Mouse (Mus musculus): ENCODE results near the gene Krit1. TPM values are rescaled to one million over a fixed set of nuclear protein-coding genes. Genes with fewer than 3 reads are reported as not detected.
"Not testable (repeated sequence)": the region's sequence is repeated elsewhere in the genome, so short reads cannot be mapped to it uniquely, and the experiment has no call there.

Krit1 gene
- 45.5 and 45.7 TPM in 2 replicates for polyA plus RNA-seq (2016; fragmentation: Nextera tagmentation; extraction: Ambion mirVana)

GRCm38 (mm10) chr5:3802433-3803291 lies at the start of gene Krit1, which contains the start of gene Ankib1:
TSS of gene Krit1 (plus strand) at chr5:3803184.
TSS of gene Ankib1 (minus strand) at chr5:3802925.
- peaks cover 5% of the 10 kb centered on the region; the same call in 1 of the 2 replicates for H3K4me1 ChIP-seq (replicated peaks)
- peak within 1 kb of the TSS; percentile 93 for H3K27ac ChIP-seq (ENCODE audit: poor library complexity, severe bottlenecking)
- peak; percentile 93 for ATAC-seq (ENCODE audit: insufficient number of reproducible peaks, low FRiP score)
- peak within 1 kb of the TSS; percentile 94 for H3K4me2 ChIP-seq
- H3K9ac ChIP-seq, result peak within 1 kb of the TSS; percentile 91
- under 1% methylated on average over 96 of the region's 109 CpGs for WGBS
- H3K36me3 ChIP-seq, result no peaks in the 10 kb centered on the region
- no peaks in the 10 kb centered on the region for H3K27me3 ChIP-seq (replicated peaks)
- H3K4me3 ChIP-seq, result peak within 1 kb of the TSS; percentile 96
- no peaks in the 10 kb centered on the region for H3K9me3 ChIP-seq (replicated peaks)

GRCm38 (mm10) chr5:3771512-3771911 lies 31.5 kb upstream of the Krit1 start:
- no peaks in the 10 kb centered on the region for H3K27me3 ChIP-seq (replicated peaks)
- no peak overlapping the region for H3K4me3 ChIP-seq
- H3K36me3 ChIP-seq, result peaks cover 8% of the 10 kb centered on the region
- no peak overlapping the region for H3K27ac ChIP-seq (ENCODE audit: poor library complexity, severe bottlenecking)
- H3K9ac ChIP-seq, result no peak overlapping the region
- 86% methylated on average over 3 of the region's 3 CpGs for WGBS
- ATAC-seq (ENCODE audit: insufficient number of reproducible peaks, low FRiP score), result no peak
- H3K9me3 ChIP-seq (replicated peaks), result no peaks in the 10 kb centered on the region
- H3K4me2 ChIP-seq, result no peak overlapping the region
- H3K4me1 ChIP-seq (replicated peaks), result no peaks in the 10 kb centered on the region

- Histone ChIP-seq H3K4me3 (no peak overlapping the region), H3K36me3 (peaks cover 3% of the 10 kb centered on the region; the same call in 1 of the 2 replicates), H3K9me3 (replicated peaks) (no peaks in the 10 kb centered on the region), H3K4me2 (no peak overlapping the region), H3K9ac (no peak overlapping the region), H3K27me3 (replicated peaks) (no peaks in the 10 kb centered on the region), H3K27ac (ENCODE audit: poor library complexity, severe bottlenecking) (no peak overlapping the region; the same call in 1 of the 2 replicates), H3K4me1 (replicated peaks) (no peaks in the 10 kb centered on the region)
- 56% methylated on average over 3 of the region's 3 CpGs for WGBS
- no peak for ATAC-seq (ENCODE audit: insufficient number of reproducible peaks, low FRiP score)
Measured at GRCm38 (mm10) chr5:3772017-3772416, 31.0 kb upstream of the Krit1 start.

GRCm38 (mm10) chr5:3782670-3783069 lies 20.3 kb upstream of the Krit1 start:
- Histone ChIP-seq H3K9me3 (replicated peaks) (no peaks in the 10 kb centered on the region), H3K27ac (ENCODE audit: poor library complexity, severe bottlenecking) (no peak overlapping the region), H3K36me3 (no peaks in the 10 kb centered on the region), H3K27me3 (replicated peaks) (no peaks in the 10 kb centered on the region), H3K4me3 (no peak overlapping the region), H3K4me1 (replicated peaks) (peaks cover 4% of the 10 kb centered on the region), H3K4me2 (no peak overlapping the region), H3K9ac (no peak overlapping the region)
- no peak for ATAC-seq (ENCODE audit: insufficient number of reproducible peaks, low FRiP score)

GRCm38 (mm10) chr5:3783947-3784681 lies 18.9 kb upstream of the Krit1 start:
- WGBS, result 86% methylated on average over 2 of the region's 2 CpGs
- H3K9me3 ChIP-seq (replicated peaks), result no peaks in the 10 kb centered on the region
- ATAC-seq (ENCODE audit: insufficient number of reproducible peaks, low FRiP score), result no peak
- H3K36me3 ChIP-seq, result no peaks in the 10 kb centered on the region
- H3K4me3 ChIP-seq, result no peak overlapping the region
- peaks cover 5% of the 10 kb centered on the region for H3K4me1 ChIP-seq (replicated peaks)
- no peak overlapping the region for H3K4me2 ChIP-seq
- no peak overlapping the region for H3K9ac ChIP-seq
- no peak overlapping the region for H3K27ac ChIP-seq (ENCODE audit: poor library complexity, severe bottlenecking)
- no peaks in the 10 kb centered on the region for H3K27me3 ChIP-seq (replicated peaks)

GRCm38 (mm10) chr5:3784751-3785496 lies 18.1 kb upstream of the Krit1 start:
- Histone ChIP-seq H3K27me3 (replicated peaks) (no peaks in the 10 kb centered on the region), H3K27ac (ENCODE audit: poor library complexity, severe bottlenecking) (no peak overlapping the region), H3K4me1 (replicated peaks) (peaks cover 5% of the 10 kb centered on the region), H3K4me3 (no peak overlapping the region), H3K9ac (no peak overlapping the region), H3K9me3 (replicated peaks) (no peaks in the 10 kb centered on the region), H3K36me3 (no peaks in the 10 kb centered on the region), H3K4me2 (no peak overlapping the region)
- 69% methylated on average over 1 of the region's 1 CpGs for WGBS
- ATAC-seq (ENCODE audit: insufficient number of reproducible peaks, low FRiP score), result no peak

GRCm38 (mm10) chr5:3787548-3787947 lies 15.4 kb upstream of the Krit1 start:
- H3K36me3 ChIP-seq, result no peaks in the 10 kb centered on the region
- ATAC-seq (ENCODE audit: insufficient number of reproducible peaks, low FRiP score), result no peak
- no peak overlapping the region for H3K27ac ChIP-seq (ENCODE audit: poor library complexity, severe bottlenecking)
- H3K9ac ChIP-seq, result no peak overlapping the region
- H3K4me2 ChIP-seq, result no peak overlapping the region
- no peaks in the 10 kb centered on the region for H3K9me3 ChIP-seq (replicated peaks)
- peaks cover 13% of the 10 kb centered on the region for H3K4me1 ChIP-seq (replicated peaks)
- H3K27me3 ChIP-seq (replicated peaks), result no peaks in the 10 kb centered on the region
- 67% methylated on average over 4 of the region's 4 CpGs for whole genome bisulfite sequencing
- H3K4me3 ChIP-seq, result no peak overlapping the region

GRCm38 (mm10) chr5:3791048-3791447 lies 11.9 kb upstream of the Krit1 start:
- Histone ChIP-seq H3K27me3 (replicated peaks) (no peaks in the 10 kb centered on the region), H3K4me3 (no peak overlapping the region), H3K9me3 (replicated peaks) (no peaks in the 10 kb centered on the region), H3K9ac (no peak overlapping the region), H3K4me1 (replicated peaks) (peaks cover 13% of the 10 kb centered on the region), H3K36me3 (no peaks in the 10 kb centered on the region), H3K4me2 (no peak overlapping the region), H3K27ac (ENCODE audit: poor library complexity, severe bottlenecking) (no peak overlapping the region)
- no peak for ATAC-seq (ENCODE audit: insufficient number of reproducible peaks, low FRiP score)

GRCm38 (mm10) chr5:3797101-3797500 lies 5.9 kb upstream of the Krit1 start:
- 96% methylated on average over 2 of the region's 2 CpGs for WGBS

GRCm38 (mm10) chr5:3798656-3799055 lies 4.3 kb upstream of the Krit1 start:
- not testable (repeated sequence) for H3K4me3 ChIP-seq; H3K9me3 ChIP-seq (replicated peaks); H3K4me2 ChIP-seq; H3K27ac ChIP-seq (ENCODE audit: poor library complexity, severe bottlenecking); H3K9ac ChIP-seq; H3K36me3 ChIP-seq; H3K27me3 ChIP-seq (replicated peaks); ATAC-seq (ENCODE audit: insufficient number of reproducible peaks, low FRiP score); H3K4me1 ChIP-seq (replicated peaks)

More at GRCm38 (mm10) chr5:3797101-3797500, 5.9 kb upstream of the Krit1 start:
- H3K9me3 ChIP-seq (replicated peaks); H3K4me3 ChIP-seq; ATAC-seq (ENCODE audit: insufficient number of reproducible peaks, low FRiP score); H3K4me2 ChIP-seq; H3K27me3 ChIP-seq (replicated peaks); H3K4me1 ChIP-seq (replicated peaks); H3K9ac ChIP-seq; H3K36me3 ChIP-seq; H3K27ac ChIP-seq (ENCODE audit: poor library complexity, severe bottlenecking): not testable (repeated sequence)

GRCm38 (mm10) chr5:3800041-3800440 lies 2.9 kb upstream of the Krit1 start:
- Histone ChIP-seq H3K4me1 (replicated peaks) (peaks cover 5% of the 10 kb centered on the region; the same call in 1 of the 2 replicates), H3K4me2 (no peak overlapping the region), H3K4me3 (no peak overlapping the region), H3K27ac (ENCODE audit: poor library complexity, severe bottlenecking) (no peak overlapping the region), H3K36me3 (no peaks in the 10 kb centered on the region), H3K9me3 (replicated peaks) (no peaks in the 10 kb centered on the region), H3K9ac (no peak overlapping the region), H3K27me3 (replicated peaks) (no peaks in the 10 kb centered on the region)
- WGBS, result 82% methylated on average over 1 of the region's 1 CpGs
- ATAC-seq (ENCODE audit: insufficient number of reproducible peaks, low FRiP score), result no peak
